Mouse (Mus musculus) B cell, adult 2 months (primary cell): ENCODE results near the gene Abcg8.

Experiments used
- DNase-seq, 2 experiments: peaks; one replicate each; pipeline ENCODE4 v3.0.0; 2022

Gene Abcg8

DNA sequence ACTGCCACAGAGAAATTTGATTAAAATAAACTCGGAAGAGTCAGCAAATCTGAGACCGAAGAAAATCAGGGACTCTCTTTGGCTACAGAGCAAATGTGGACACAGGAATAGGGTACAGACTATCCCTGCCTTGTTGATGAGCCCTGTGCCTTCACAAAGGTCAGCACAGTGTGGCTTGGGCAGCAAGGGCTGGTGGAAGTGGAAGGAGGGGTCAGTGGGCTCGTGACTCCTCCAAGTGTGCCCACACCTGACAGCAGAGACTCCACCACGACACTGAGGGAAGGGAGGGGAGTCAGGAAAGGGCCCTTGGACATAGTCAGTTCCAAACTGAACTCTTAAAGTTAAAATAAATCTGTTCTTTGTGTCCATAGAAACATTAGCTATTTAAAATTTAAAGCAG, 38.8 kb downstream of the Abcg8 start:
- no peak for DNase-seq

DNA sequence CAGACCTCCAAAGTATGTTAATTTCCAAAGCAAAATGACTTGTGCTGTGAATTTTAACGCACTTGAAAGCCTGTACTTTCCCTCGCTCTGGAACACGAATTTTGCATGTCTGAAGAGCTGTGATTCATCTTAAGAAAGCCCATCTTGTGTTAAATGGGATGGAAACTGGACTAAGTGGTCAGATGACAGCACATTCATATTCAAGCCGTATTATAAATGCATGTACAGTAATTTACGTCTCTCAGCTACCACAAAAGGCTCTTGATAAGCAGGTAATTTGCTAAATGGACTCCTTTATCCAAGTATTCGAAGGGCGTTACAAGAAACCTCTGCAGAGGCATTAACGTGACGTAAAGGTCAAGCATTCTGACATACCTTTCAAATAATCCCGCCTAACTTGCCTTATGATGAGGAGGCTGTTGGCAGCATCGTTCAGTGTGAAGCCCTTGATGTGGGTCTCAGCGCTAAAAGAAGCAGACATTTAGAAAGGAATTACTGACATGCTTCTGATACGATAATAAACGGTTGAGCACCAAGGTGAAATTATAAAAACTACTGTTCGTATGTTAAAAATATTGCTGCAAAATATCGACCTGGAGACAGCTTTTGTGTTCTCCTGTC, 40.3 kb downstream of the Abcg8 start:
- DNase-seq = no peak

DNA sequence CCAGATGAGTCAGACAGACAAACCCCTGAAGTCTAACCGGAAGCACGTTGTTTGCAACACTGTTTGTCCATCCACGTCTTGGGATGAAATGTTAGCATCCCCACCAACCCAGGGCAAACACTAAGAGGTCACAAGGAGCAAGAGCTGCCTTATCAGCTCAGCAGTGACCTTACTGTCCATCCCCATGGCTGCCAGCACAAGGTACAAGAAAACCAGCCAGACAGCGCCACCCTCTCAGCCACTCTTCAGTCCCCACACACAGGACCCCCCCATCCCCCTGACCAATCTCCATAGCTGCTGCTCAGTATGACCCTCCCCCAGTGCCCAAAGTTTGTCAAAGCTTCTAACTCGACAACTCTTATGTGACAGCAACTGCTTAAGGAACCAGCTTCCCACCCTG, 41.3 kb downstream of the Abcg8 start:
- no peak for DNase-seq

DNA sequence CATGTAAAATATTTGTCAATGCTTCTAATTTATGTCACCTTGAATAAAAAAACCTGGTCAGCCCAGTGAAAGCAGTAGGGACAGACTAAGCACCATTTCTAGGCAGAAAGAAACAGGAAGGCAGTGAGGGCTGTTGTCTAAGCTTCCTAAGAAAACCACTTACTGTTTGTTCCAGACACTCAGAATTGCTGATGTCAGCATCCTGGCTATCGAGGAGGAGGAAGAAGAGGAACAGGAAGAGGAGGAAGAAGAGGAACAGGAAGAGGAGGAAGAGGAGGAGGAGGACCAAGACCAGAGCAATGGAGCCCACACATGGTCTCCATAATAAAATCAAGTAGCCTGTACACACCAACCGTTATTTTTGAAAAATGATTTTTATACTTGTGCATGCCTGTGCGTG, 43.0 kb downstream of the Abcg8 start:
- no peak for DNase-seq

DNA sequence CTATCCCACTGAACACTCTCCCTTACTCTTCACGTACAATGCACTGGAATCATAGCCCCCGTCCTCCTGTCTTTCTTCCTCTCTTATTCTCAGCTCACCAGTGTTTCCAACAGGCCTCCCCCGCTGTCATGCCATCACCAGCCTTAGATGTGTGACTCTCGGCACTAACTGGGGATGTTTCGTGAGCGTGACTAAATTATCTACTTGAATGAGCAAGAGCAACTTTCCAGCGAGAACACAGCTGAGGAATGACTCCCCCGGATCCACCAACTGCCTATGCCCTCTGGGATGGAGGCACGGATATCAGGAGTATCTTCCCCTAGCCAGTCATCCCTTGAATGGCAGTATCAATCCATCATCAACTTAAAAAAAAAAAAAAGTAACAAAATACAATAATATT, 47.9 kb downstream of the Abcg8 start:
- DNase-seq = no peak

DNA sequence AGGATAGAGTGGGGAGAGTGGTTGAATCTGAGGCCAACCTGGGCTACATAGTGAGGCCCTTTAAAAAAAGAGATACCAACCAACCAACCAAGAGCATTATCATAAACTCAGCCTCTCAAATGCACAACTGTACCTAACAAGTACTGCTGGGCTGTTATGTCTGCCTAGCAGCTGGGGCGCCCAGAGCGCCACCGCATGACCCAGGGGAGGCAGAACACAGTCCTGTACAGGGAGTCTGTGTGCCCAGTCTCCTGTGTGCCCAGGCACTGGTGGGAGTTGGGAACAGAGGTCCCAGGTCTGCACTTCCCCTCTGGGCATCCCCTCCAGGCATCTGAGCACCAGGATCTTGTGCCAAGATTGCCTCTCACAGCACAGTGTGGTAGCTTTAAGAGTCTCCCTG, 49.1 kb downstream of the Abcg8 start:
- DNase-seq = no peak

DNA sequence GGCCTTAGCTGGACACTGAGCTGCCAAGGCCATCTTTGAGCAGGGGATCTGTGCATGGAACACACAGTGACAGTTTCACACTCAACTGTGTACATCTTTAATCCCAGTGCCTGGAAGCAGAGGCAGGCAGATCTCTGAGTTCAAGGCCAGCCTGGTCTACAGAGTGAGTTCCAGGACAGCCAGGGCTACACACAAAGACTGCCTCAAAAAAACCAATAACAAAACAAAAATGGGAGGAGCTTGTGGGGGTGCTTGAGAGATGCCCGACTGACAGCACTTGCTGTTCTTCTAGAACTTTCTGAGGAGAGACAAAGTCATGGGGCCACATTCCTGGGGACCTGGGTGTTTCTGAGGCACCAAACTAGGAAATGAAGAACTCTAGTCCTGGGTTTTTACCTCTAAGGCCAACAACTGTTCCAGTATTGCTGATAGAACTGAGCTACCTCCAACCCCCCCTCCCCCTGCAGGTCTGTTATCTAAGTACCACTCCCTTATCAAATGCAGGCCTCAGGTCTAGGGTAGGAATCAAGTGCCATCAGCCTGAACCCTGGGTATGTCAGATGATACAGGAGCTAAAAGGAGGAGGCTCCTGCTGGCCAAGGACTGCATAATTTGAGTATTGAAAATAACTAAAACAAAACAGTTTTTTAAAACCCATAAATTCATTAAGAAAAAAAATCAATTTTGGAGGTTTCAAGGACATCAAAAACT, 52.3 kb downstream of the Abcg8 start:
- no peak for DNase-seq

DNA sequence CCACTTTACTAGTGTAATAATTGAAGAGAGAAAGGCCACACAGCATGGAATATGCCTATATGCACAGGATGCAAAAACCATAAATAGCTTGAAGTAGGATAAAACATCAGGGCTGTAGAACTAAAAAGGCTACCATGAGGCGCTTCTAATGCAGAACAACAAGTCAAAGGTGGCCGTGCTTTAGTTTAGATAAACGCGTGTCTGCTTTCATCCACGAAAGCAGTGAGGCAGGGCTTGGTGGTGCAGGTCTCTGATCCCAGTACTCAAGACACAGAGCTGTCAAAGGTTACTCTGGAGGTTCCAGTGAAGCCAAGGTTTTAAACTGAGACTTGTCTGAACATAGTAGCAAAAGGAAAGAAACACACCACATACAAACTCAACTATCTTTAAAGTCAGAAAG, 53.0 kb downstream of the Abcg8 start:
- DNase-seq = no peak

DNA sequence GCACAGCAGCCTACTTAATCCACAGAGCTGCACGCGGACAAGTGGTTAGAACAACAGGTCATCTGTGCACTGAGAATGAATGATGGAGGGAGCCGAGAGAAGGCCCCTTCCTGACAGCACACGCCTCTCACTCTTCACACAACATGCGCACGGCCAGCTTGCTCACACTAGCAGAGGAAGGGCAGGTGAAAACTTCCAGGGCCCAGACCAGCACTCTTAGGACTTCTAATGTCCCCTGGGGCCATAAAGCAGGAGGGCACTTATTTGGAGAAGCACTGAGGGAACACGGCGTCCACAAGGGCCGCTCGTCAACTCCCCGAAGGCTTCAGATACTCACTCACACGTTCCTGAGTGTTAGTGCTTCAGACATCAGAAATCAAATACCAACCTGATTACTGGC, 55.3 kb downstream of the Abcg8 start:
- DNase-seq = no peak

DNA sequence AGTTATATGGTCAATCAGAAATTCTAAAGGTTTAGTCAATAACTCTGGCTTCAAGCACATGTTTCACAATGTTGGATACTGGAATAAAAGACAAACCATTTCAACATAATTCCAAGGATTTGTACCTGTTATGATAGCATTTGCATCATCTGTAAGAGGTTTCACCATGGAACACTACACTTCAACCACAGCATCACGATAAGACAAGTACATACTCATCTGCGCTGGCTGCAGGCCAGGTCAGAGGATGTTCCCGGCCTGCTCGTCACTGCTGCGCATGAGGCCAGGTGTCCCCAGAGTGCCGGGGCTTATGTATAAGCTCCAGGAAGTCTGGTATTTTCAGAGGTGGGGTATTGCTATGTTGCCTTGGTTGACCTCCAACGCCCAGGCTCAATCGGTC, 56.5 kb downstream of the Abcg8 start:
- no peak for DNase-seq

DNA sequence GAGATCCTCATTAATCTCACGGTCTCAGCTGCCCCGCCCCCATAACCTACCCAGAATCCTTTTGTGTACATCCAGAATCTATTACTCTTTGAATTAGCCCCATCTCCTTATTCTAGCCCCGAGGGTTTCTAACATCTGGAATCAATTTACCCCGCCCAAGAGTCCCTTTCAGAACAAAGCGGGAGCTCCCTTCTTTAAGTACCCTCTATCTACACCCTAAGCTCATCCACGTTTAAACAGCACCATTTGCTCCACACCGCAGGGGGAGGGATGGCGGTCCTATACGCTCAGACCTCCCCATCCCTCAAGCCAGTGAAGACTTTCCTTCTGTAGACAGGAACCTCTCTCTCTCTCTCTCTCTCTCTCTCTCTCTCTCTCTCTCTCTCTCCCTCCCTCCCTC, 60.6 kb downstream of the Abcg8 start:
- no peak for DNase-seq

DNA sequence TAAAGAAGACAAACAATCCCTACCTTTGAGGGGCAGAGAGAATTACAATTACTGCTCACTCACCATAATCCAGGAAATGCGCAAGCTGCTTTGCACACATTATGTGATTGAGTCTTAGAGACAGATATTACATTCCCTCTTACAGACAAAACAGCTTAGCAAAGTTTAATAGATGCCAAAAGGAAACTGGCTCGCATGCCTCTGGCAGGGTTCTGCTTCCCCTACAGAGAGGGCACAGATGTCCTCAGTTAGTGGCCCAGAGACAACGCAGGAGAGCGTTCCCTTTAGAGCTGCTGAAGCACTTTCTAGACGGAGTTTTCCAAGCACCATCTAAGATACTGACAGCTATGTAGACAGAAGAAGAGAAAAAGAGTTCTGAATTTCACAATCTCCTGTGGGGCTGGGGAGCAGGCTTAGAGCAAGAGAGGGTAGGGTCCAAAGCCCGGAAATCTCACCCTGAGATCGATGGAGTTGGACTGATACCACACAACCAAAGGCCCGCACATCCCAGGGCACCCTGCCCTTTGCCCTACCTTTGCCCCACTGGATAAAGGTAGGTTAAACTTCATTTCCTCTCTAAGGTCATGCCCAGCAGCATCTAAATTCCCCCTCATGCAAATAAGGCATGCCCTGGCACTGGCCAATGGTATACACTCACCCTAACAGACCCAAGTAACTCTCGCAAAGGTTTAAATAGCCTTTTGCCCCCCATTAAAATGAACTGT, 62.1 kb downstream of the Abcg8 start:
- DNase-seq = no peak

DNA sequence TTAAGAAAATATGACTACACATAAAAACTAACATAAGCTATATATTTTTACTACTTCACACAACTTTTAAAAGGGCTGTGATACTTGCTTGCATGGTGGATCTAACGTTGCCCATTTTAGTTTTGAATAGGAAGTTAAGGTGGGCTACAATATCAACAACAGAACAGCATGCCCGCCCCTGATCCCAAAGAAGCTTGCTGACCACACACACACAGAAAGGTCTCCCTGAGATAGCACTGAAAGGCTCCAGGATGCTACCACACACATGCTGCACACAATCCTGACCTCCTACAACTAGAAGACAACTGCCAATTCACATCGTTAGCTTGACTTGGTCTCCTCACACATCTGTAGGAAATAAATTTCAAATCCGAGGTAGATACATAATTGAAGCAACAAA, 68.2 kb downstream of the Abcg8 start:
- DNase-seq = no peak

DNA sequence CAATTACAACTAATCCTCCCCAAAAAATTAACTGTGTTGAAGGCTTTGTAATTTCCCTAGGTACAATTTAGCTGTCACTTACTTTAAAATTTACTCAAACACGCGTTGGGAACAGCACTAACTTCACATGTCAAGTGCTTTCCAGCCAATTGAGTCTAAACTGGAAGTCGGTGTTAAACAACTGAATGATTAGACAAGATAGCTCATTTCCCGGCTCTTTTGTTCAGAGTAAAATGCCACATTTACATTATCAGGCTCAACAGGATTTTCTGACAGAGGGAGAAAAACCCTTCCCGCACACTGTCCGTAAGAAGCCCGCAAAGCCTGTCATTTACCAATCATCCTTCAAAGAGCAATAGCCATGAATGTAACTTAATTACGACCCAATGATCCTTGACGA, 68.9 kb downstream of the Abcg8 start:
- DNase-seq = no peak

DNA sequence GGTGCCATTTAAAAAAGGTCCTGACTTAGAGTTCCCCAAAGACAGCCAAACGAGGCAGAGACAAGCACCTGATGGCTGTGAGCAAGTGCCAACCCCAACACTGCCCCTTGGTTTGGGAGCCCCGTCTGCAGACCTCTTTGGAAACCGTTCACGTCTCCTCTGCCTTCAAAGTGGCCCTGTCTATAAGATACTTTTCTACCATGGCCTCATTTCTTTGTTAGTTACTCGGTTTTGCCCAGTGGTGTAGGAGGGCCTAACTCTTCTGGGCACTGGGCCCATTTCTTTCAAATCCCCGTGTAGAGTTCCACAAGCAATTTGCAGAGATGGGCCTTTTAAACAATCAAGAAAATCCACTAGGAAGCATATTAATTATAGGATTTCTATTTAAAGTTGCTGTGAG, 71.1 kb downstream of the Abcg8 start:
- DNase-seq = no peak

DNA sequence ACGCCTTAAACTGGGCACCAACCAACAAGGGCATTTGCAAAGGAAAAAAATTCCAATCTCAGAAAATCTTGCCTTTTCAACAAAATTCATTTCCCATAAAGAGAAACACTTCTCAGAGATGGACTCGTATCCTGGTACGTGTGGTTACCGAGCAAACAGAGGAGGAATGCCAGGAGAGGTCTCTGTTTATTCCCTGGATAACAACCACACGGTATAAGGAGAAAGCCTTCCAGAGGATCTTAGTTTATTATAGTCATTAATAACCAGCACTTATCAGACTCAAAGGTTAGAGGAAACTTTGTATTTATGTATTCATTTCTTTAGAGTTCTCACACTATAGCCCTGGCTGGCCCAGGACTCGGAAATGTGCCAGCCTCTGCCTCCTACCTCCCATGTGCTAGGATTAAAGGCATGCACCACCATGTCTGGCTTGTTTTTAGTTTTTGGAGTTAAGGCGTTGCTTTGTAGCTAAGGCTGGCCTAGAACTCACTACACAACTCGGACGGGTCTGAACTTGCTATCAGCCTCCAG, 72.1 kb downstream of the Abcg8 start:
- no peak for DNase-seq

DNA sequence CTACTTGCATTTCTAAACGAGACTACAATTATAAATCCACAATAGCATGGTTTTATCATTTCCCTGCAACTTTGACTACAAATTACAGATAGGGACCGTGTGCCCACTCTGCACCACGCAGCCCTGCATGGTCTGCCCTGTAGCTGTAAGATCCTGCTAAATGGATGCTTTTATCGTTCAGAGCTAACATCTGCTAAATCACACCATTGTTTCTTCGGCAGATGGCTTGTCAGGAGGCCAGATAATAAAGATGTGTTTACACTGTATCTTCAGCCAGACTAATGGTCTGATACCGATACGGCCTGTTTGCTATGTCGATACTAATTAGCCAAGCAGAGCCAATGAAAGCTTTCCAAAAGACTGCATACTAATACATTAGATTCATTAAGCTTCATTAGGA, 73.2 kb downstream of the Abcg8 start:
- no peak for DNase-seq
